11 mouse cellular contexts compared by ENCODE assay signal in genomic region chr9:65191755-65192469, GRCm38 (mm10). TPM values are rescaled to one million over a fixed set of nuclear protein-coding genes. Genes with fewer than 3 reads are reported as not detected.
DNase-seq lines count a peak whose midpoint lies in the region; ATAC-seq and TF ChIP-seq lines count a peak whose summit lies in the region.
"Had no signal": no experiment of that assay in that cellular context is flagged by ENCODE, and none has a peak within 500 bp of the region (broad histone marks: within the 10 kb centered on the region; RNA-seq: fewer than 3 reads in every experiment).

No protein-coding gene starts in this region.

- H3K36me3 ChIP-seq in forebrain, embryonic 13.5 days (ENCODE audit: poor library complexity, severe bottlenecking): no peaks in the 10 kb centered on the region
- H3K36me3 ChIP-seq in forebrain, postnatal 0 days (ENCODE audit: insufficient read depth): no peaks in the 10 kb centered on the region
- H3K36me3 ChIP-seq in liver, embryonic 11.5 days (ENCODE audit: control insufficient read depth, insufficient read depth, low read length): no peaks in the 10 kb centered on the region
- H3K36me3 ChIP-seq in liver, postnatal 0 days (replicated peaks; ENCODE audit: insufficient read depth, low read length): no peaks in the 10 kb centered on the region

- no peak for DNase-seq in forebrain, postnatal 0 days
- no peak for DNase-seq in liver, embryonic 11.5 days (ENCODE audit: low spot score)
- DNase-seq in liver: no peak
- DNase-seq in brain, embryonic 14.5 days (ENCODE audit: low read depth): peak; percentile 31
- DNase-seq in liver, postnatal 0 days: no peak
- DNase-seq in layer of hippocampus, adult 2 months (ENCODE audit: low spot score in 2 of 2): no peak
- no peak for DNase-seq in left cerebral cortex, adult 18-20 months (ENCODE audit: low spot score in 2 of 2)
- DNase-seq: cerebellum, postnatal 25 days; right cerebral cortex, postnatal 25 days had no signal

- 11% methylated on average over 8 of the region's 8 CpGs for WGBS in forebrain, embryonic 13.5 days
- 23% methylated on average over 8 of the region's 8 CpGs for WGBS in forebrain, postnatal 0 days
- WGBS in liver, embryonic 11.5 days: 56% methylated on average over 8 of the region's 8 CpGs
- 51% methylated on average over 8 of the region's 8 CpGs for WGBS in liver, postnatal 0 days (ENCODE audit: insufficient replicate concordance)

- no peaks in the 10 kb centered on the region for H3K27me3 ChIP-seq in forebrain, embryonic 13.5 days
- no peaks in the 10 kb centered on the region for H3K27me3 ChIP-seq in forebrain, postnatal 0 days (ENCODE audit: insufficient read depth, low read length)
- no peaks in the 10 kb centered on the region for H3K27me3 ChIP-seq in liver, embryonic 11.5 days (replicated peaks; ENCODE audit: control insufficient read depth, insufficient read depth, low read length)
- H3K27me3 ChIP-seq in liver, postnatal 0 days (ENCODE audit: insufficient read depth, low read length): no peaks in the 10 kb centered on the region

- TF ChIP-seq CTCF in forebrain, postnatal 0 days (IDR thresholded peaks at IDR 0.05; ENCODE audit: low read depth): no peak
- TF ChIP-seq CTCF in brain, embryonic 14.5 days (IDR thresholded peaks at IDR 0.05; ENCODE audit: borderline replicate concordance, extremely low read depth, insufficient read depth, insufficient read length): no peak
- TF ChIP-seq CTCF in liver, postnatal 0 days (IDR thresholded peaks at IDR 0.05; ENCODE audit: low read depth): no peak
- TF ChIP-seq CTCF in layer of hippocampus, adult 2 months (conservative IDR thresholded peaks at IDR 0.05): no peak

- TF ChIP-seq POLR2A in brain, embryonic 14.5 days (IDR thresholded peaks at IDR 0.05; ENCODE audit: borderline replicate concordance, extremely low read depth, insufficient read depth, insufficient read length, poor library complexity, severe bottlenecking): no peak

- H3K4me2 ChIP-seq in forebrain, embryonic 13.5 days: no peak overlapping the region
- no peak overlapping the region for H3K4me2 ChIP-seq in forebrain, postnatal 0 days (ENCODE audit: low read depth)
- H3K4me2 ChIP-seq in liver, embryonic 11.5 days: no peak overlapping the region
- no peak overlapping the region for H3K4me2 ChIP-seq in liver, postnatal 0 days (ENCODE audit: low read depth, low read length)

- H3K27ac ChIP-seq in forebrain, embryonic 13.5 days: no peak overlapping the region; the same call in 1 of the 2 replicates
- no peak overlapping the region for H3K27ac ChIP-seq in forebrain, postnatal 0 days (ENCODE audit: low read depth, low read length)
- 0 out of 2 replicates have a peak overlapping the region, but pooled peaks have one; percentile 9 for H3K27ac ChIP-seq in liver, embryonic 11.5 days (ENCODE audit: low read depth, low read length)
- H3K27ac ChIP-seq in liver, postnatal 0 days (ENCODE audit: low read depth): peak overlapping the region; percentile 7; the same call in 1 of the 2 replicates
- H3K27ac ChIP-seq in layer of hippocampus, adult 2 months: no peak overlapping the region

- H3K4me3 ChIP-seq in forebrain, embryonic 13.5 days: no peak overlapping the region
- no peak overlapping the region for H3K4me3 ChIP-seq in forebrain, postnatal 0 days (ENCODE audit: low read depth, low read length)
- H3K4me3 ChIP-seq in liver, embryonic 11.5 days (ENCODE audit: low read depth, low read length): no peak overlapping the region
- no peak overlapping the region for H3K4me3 ChIP-seq in liver, postnatal 0 days (ENCODE audit: low read depth, low read length)
- no peak overlapping the region for H3K4me3 ChIP-seq in layer of hippocampus, adult 2 months
- H3K4me3 ChIP-seq: megakaryocyte, embryonic 14.5 days had no signal

- H3K9me3 ChIP-seq in forebrain, embryonic 13.5 days (replicated peaks): no peaks in the 10 kb centered on the region
- no peaks in the 10 kb centered on the region for H3K9me3 ChIP-seq in forebrain, postnatal 0 days (ENCODE audit: low read length)
- H3K9me3 ChIP-seq in liver, embryonic 11.5 days (ENCODE audit: control insufficient read depth, low read length): no peaks in the 10 kb centered on the region
- H3K9me3 ChIP-seq in liver, postnatal 0 days (ENCODE audit: low read length): no peaks in the 10 kb centered on the region
- H3K9me3 ChIP-seq: megakaryocyte, embryonic 14.5 days had no signal

- peaks cover 33% of the 10 kb centered on the region for H3K4me1 ChIP-seq in forebrain, embryonic 13.5 days
- peaks cover 12% of the 10 kb centered on the region for H3K4me1 ChIP-seq in forebrain, postnatal 0 days (ENCODE audit: insufficient read depth)
- H3K4me1 ChIP-seq in liver, embryonic 11.5 days (replicated peaks; ENCODE audit: control insufficient read depth, insufficient read depth, low read length): peaks cover 32% of the 10 kb centered on the region
- peaks cover 38% of the 10 kb centered on the region for H3K4me1 ChIP-seq in liver, postnatal 0 days (ENCODE audit: insufficient read depth)

- TF ChIP-seq EP300 in liver, postnatal 0 days (IDR thresholded peaks at IDR 0.05; ENCODE audit: low read depth): no peak

- peak overlapping the region; percentile 27; the same call in 1 of the 2 replicates for H3K9ac ChIP-seq in forebrain, embryonic 13.5 days
- no peak overlapping the region for H3K9ac ChIP-seq in forebrain, postnatal 0 days
- no peak overlapping the region for H3K9ac ChIP-seq in liver, embryonic 11.5 days (ENCODE audit: low read depth, low read length)
- H3K9ac ChIP-seq in liver, postnatal 0 days (replicated peaks): no peak overlapping the region

- no peak for ATAC-seq in forebrain, embryonic 13.5 days
- no peak for ATAC-seq in forebrain, postnatal 0 days
- no peak for ATAC-seq in liver, embryonic 11.5 days (replicated peaks; ENCODE audit: low FRiP score)
- no peak for ATAC-seq in liver, postnatal 0 days

RNA-seq across cellular contexts. Expression of gene Parp16, which starts 3.2 kb away (rescaled TPM):
- polyA plus RNA-seq in forebrain, embryonic 13.5 days (2015; fragmentation: Nextera tagmentation; extraction: Ambion mirVana): 5.1 and 6.1 TPM in 2 replicates
- total RNA-seq in forebrain, postnatal 0 days (2014; rRNA removed): 6.1 and 6.3 TPM in 2 replicates
- 4.2 and 6.7 TPM in 2 replicates for polyA plus RNA-seq in forebrain, postnatal 0 days (2015; fragmentation: Nextera tagmentation; extraction: Ambion mirVana)
- 7.3 and 7.5 TPM in 2 replicates for polyA plus RNA-seq in liver, embryonic 11.5 days (2014; fragmentation: Nextera tagmentation; extraction: Ambion mirVana)
- polyA plus RNA-seq in brain, embryonic 14.5 days (2012; rRNA removed): 5.8 and 6.2 TPM in 2 replicates
- 11.7 and 12.0 TPM in 2 replicates for polyA plus RNA-seq in liver, postnatal 0 days (2015; fragmentation: Nextera tagmentation; extraction: Ambion mirVana)
- total RNA-seq in layer of hippocampus, adult 2 months (2021): 1 to 10 TPM; 5.0 to 5.1 TPM
- total RNA-seq in left cerebral cortex, adult 18-20 months (2021): 1 to 10 TPM; 4.0 to 4.3 TPM

RNA-seq across cellular contexts. Expression of gene Igdcc3, which starts 50.9 kb away (rescaled TPM):
- 13.2 and 16.0 TPM in 2 replicates for polyA plus RNA-seq in forebrain, embryonic 13.5 days (2015; fragmentation: Nextera tagmentation; extraction: Ambion mirVana)
- 2.7 and 3.0 TPM in 2 replicates for total RNA-seq in forebrain, postnatal 0 days (2014; rRNA removed)
- polyA plus RNA-seq in forebrain, postnatal 0 days (2015; fragmentation: Nextera tagmentation; extraction: Ambion mirVana): 2.6 and 4.2 TPM in 2 replicates
- 4.8 and 5.5 TPM in 2 replicates for polyA plus RNA-seq in liver, embryonic 11.5 days (2014; fragmentation: Nextera tagmentation; extraction: Ambion mirVana)
- polyA plus RNA-seq in brain, embryonic 14.5 days (2012; rRNA removed): 15.0 and 19.6 TPM in 2 replicates
- polyA plus RNA-seq in liver, postnatal 0 days (2015; fragmentation: Nextera tagmentation; extraction: Ambion mirVana): not detected in 2 replicates
- 1 to 10 TPM; 3.5 to 4.9 TPM for total RNA-seq in layer of hippocampus, adult 2 months (2021)
- 1 to 10 TPM; 1.4 to 1.7 TPM for total RNA-seq in left cerebral cortex, adult 18-20 months (2021)

Comparison
In these comparisons a context has a peak if more than half of its experiments do, and no peak if none do; other contexts are left out.
1. H3K27ac ChIP-seq: peak in liver, embryonic 11.5 days (single experiment) and liver, postnatal 0 days (single experiment); none in forebrain, embryonic 13.5 days (single experiment), forebrain, postnatal 0 days (single experiment) and layer of hippocampus, adult 2 months (single experiment).